Mouse (Mus musculus) spleen, postnatal 4 days (tissue): ENCODE results near the gene Atg4c.

Experiments
- DNase-seq, 2 experiments: peaks; one replicate each; pipeline ENCODE4 v3.0.0; 2022; ENCODE audit warnings: low spot score in 2 of 2

Atg4c gene

GRCm38 (mm10) chr4:99186412-99187125, 7.2 kb upstream of the Atg4c start:
- DNase-seq, result no peak

- no peak for DNase-seq
Measured at GRCm38 (mm10) chr4:99192640-99193039, 1.1 kb upstream of the Atg4c start.

- DNase-seq, result no peak
Measured at GRCm38 (mm10) chr4:99193214-99193613, 520 bp upstream of the Atg4c start.

- DNase-seq, result no peak
Measured at GRCm38 (mm10) chr4:99194826-99195225, 1.1 kb downstream of the Atg4c start.

GRCm38 (mm10) chr4:99198721-99199120, 5.0 kb downstream of the Atg4c start:
- DNase-seq, result no peak

- no peak for DNase-seq
Measured at GRCm38 (mm10) chr4:99199757-99200251, 6.1 kb downstream of the Atg4c start.

- no peak for DNase-seq
Measured at GRCm38 (mm10) chr4:99200383-99201136, 6.8 kb downstream of the Atg4c start.

GRCm38 (mm10) chr4:99205773-99206172, 12.0 kb downstream of the Atg4c start:
- no peak for DNase-seq

- no peak for DNase-seq
Measured at GRCm38 (mm10) chr4:99206356-99206755, 12.6 kb downstream of the Atg4c start.

GRCm38 (mm10) chr4:99210087-99210486, 16.4 kb downstream of the Atg4c start:
- no peak for DNase-seq

- no peak for DNase-seq
Measured at GRCm38 (mm10) chr4:99211606-99212005, 17.9 kb downstream of the Atg4c start.

GRCm38 (mm10) chr4:99213123-99213522, 19.4 kb downstream of the Atg4c start:
- no peak for DNase-seq

- DNase-seq, result peak in 1 of 2 experiments; percentile 36
Measured at GRCm38 (mm10) chr4:99222221-99222620, 28.5 kb downstream of the Atg4c start.

- DNase-seq, result no peak
Measured at GRCm38 (mm10) chr4:99224790-99225189, 31.1 kb downstream of the Atg4c start.

- DNase-seq, result no peak
Measured at GRCm38 (mm10) chr4:99227226-99227625, 33.5 kb downstream of the Atg4c start.

- no peak for DNase-seq
Measured at GRCm38 (mm10) chr4:99229371-99229770, 35.6 kb downstream of the Atg4c start.

GRCm38 (mm10) chr4:99235203-99235856, 41.6 kb downstream of the Atg4c start:
- no peak for DNase-seq

GRCm38 (mm10) chr4:99238305-99238704, 44.6 kb downstream of the Atg4c start:
- DNase-seq, result no peak

GRCm38 (mm10) chr4:99241674-99242073, 47.9 kb downstream of the Atg4c start:
- no peak for DNase-seq

- no peak for DNase-seq
Measured at GRCm38 (mm10) chr4:99249358-99249757, 55.6 kb downstream of the Atg4c start.

GRCm38 (mm10) chr4:99249826-99250225, 56.1 kb downstream of the Atg4c start:
- no peak for DNase-seq

GRCm38 (mm10) chr4:99252957-99253356, 59.2 kb downstream of the Atg4c start:
- DNase-seq, result no peak
